Mouse (Mus musculus) thymus, adult 2 months (tissue): ENCODE data around the gene Il27ra.

Experiments
- CTCF ChIP-seq: fragments of 200-500 bp; IDR thresholded peaks from 2 replicates; pipeline ENCODE4 v1.5.1; 2012; ENCODE audit warnings: mild to moderate bottlenecking, control low read depth, low read length, moderate library complexity, borderline replicate concordance; ENCODE audit not compliant: control insufficient read depth, poor library complexity, insufficient read depth; ENCODE audit errors: extremely low read depth
- POLR2A ChIP-seq: fragments of 200-500 bp; IDR thresholded peaks from 2 replicates; pipeline ENCODE4 v1.6.1; 2012; ENCODE audit warnings: mild to moderate bottlenecking, low read length, control low read depth, moderate library complexity; ENCODE audit not compliant: control insufficient read depth, poor library complexity, insufficient read depth; ENCODE audit errors: extremely low read depth

- no peak for TF ChIP-seq CTCF
- no peak for TF ChIP-seq POLR2A
These were observed 25.5 kb upstream of the Il27ra start for GRCm38 (mm10) chr8:84067911-84068310.
